Mouse (Mus musculus) lung, adult 2 months (tissue): ENCODE data around the gene Cers2.

Experiments used
- CTCF ChIP-seq: fragments of 200-500 bp; IDR thresholded peaks from 2 replicates; pipeline ENCODE4 v1.5.1; 2011; ENCODE audit warnings: mild to moderate bottlenecking, low read length, control low read depth; ENCODE audit not compliant: insufficient read depth
- POLR2A ChIP-seq: fragments of 200-500 bp; IDR thresholded peaks from 2 replicates; pipeline ENCODE4 v1.6.1; 2011; ENCODE audit warnings: low read depth, mild to moderate bottlenecking, control low read depth, low read length, borderline replicate concordance; ENCODE audit errors: extremely low read depth

DNA sequence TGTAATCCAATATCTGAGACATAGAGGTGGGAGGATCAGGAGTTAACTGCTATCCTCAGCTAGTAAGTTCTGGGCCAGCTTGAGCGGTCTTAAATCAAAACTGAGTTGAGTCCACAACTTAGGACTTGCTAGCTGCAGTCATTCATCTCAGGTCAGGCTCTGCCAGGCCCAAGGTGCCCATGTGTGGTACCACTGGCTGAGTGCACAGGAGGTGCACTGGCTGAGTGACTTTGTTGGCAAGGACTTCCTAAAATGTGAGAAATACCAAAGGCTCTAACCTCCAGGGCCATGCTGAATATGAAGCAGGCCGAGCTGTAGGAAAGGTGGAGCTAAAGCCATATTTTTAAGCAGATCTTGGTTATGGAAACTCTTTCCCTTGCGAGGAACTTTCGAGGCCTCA, 22.8 kb downstream of the Cers2 start:
- TF ChIP-seq CTCF (no peak), POLR2A (no peak)
